Mouse (Mus musculus): Measurements from ENCODE around the gene Lrrc36.

DNA sequence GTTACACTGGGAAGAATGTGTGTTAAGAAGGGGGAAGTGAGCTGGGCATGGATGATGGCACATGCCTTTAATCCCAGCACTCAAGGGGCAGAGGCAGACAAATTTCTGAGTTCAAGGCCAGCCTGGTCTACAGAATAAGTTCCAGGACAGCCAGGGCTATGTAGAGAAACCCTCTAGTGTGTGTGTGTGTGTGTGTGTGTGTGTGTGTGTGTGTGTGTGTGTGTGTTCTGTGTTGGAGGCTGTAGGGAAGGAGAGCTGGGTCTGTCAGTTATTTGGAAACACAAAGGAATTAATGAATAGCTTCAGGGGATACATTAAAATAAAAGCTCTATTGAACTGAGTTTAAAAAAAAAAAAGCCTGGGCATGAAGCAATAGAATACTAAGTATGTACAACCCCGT lies 37.6 kb downstream of the Lrrc36 start:
- TF ChIP-seq POLR2A (IDR thresholded peaks at IDR 0.05; ENCODE audit: low read depth, low read length) (no peak), CTCF (IDR thresholded peaks at IDR 0.05; ENCODE audit: borderline replicate concordance, insufficient read depth, low read length) (no peak)
